Mouse (Mus musculus): Measurements from ENCODE around the gene Ptcra. TPM values are rescaled to one million over a fixed set of nuclear protein-coding genes. Genes with fewer than 3 reads are reported as not detected.

The Ptcra gene
- 0.10 and 0.30 TPM in 2 replicates for polyA plus RNA-seq (2015; fragmentation: Nextera tagmentation; extraction: Ambion mirVana)

DNA sequence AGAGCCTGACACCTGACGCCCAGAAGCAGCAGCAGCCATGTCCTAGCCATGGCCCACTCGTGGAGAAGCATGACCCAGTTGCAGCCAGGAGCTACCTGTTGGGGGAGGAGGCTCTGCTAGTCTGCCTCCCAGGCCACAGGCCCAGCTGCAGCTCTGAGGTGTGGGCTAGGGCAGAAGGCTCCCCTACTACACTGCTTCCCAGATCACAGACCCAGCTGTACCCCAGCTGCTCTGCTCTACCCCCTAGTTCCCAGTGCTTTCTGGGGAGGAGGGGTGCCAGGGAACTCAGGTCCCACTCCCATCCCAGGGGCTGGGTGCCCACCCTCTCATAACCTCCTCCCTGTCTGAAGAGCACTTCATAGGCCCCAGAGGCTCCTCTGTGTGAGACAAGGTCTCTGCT lies at the start of gene Ptcra:
Gene Ptcra, minus strand, starts transcription at position 169 of the 400 bp plus-strand sequence.

DNA sequence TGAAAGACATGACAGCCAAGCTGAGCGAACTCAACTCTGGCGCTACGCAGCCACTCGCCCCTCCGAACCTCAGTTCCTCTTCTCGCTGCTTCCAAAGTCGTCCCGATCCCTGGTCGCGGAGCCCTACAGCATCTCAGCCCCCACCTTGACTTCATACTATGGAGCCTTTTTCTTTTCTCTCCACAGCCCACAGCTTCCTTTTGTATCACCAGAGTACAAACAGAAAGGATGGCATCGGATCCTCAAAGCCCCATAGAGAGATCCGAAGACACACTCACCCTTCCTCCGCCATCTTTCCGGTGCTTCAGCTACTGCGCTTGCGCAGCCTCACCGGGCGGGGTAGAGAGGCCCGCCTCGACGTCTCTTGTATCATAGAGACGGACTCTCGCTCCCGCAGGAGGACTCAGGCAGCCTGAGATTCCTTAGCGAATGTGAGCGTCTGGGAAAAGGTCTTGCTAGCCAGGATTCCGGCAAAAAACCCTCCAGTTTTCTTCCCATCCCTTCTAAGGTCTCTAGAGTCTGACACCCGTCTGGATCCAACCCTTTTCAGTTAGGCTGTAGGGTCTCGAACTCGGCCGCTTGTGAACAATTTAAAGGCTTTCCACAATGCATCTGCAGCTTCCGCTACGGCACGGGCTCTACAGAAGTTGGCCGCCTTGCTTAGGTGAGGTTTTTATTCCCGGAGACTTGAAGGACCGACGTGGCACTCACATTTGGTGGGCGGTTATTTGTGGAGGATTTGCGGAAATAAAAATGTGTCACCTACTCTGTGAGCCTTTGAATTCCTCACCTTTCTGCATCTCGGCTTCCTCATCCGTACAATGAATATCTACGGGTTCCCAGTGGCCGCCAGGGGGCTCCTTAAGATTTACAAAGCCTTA lies 19.1 kb upstream of the Ptcra start, which contains the start of gene Rpl7l1:
Gene Rpl7l1, minus strand, starts transcription at position 332 of the 881 bp plus-strand sequence.

DNA sequence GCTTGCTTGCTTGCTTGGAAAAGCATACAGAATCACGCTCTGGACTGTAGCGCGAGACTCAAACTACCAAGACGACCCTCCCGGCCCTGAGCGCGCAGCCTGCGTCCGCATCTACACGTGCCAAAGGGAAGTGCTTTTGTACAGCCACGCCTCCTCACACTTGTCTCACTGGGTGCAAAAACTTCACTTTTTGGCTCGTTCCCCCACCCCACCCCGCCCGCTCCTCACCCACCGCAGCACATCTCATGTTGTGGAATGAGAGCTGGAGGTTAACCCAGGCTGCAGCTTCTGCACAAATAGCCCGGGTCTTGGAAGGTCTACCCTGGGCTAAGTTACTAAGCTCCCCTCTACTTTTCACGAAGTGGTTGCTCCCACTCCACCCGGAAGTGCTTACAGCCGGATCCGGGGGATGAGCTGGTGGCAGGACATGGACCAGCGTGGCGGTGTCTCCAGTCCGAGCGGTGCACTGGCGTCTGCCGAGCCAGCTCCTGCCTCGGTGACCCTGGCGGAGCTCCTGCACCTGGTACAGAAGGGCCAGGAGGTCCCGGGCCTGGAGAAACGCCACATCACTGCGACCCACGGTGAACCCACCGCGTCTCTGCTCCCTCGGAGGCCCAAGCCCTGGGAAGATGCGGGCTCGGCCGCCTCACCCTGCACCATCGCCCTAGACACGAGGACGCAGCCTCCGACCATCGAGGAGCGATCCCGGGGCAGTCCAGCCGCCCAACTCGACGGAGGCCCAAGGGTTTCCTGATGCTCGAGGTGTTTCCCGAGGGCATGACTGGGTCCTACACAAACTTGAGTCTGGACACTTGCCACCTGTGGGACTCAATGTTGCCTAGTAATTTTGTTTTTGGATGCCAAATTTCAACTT lies 9.1 kb upstream of the Ptcra start, which contains the start of gene 2310039H08Rik:
Gene 2310039H08Rik, plus strand, starts transcription at position 232 of the 874 bp plus-strand sequence.

DNA sequence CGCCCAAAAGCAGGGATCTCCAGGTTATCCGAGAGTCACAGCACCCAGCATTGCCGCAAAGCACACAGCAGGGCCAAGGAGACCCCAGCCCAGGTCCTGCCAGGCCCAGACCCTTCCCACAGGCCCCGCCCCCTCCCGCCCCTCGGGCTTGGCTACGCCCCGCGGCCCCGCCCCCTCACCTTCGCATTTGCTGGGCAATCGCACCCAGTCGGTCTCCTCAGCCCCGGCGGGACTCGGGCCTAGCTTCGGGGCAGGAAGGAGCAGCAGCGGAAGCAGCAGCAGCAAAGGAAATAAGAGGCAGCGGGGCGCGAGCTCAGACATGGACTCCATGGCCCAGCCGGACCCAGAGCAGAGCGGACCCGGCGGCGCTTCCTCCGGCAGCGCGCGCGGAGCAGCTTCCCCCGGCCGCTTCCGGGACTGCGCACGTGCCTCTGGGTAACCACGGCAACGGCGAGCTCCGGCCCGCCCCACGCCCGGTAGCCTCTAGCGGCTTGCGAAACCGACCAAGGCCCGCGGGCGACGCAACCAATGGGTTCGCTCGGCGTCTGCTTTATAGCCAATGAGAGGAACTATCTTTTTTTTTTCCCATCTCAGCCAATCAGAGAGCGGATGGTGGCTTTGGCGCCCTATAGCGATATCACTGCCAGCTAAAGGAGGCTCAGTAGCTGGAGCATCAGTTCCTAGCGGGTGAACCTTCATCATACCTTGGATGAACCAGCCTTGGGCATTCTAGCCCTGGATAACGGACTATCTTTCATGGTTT lies 11.5 kb downstream of the Ptcra start, which contains the start of gene Cnpy3:
Gene Cnpy3, minus strand, starts transcription at position 421 of the 763 bp plus-strand sequence.

DNA sequence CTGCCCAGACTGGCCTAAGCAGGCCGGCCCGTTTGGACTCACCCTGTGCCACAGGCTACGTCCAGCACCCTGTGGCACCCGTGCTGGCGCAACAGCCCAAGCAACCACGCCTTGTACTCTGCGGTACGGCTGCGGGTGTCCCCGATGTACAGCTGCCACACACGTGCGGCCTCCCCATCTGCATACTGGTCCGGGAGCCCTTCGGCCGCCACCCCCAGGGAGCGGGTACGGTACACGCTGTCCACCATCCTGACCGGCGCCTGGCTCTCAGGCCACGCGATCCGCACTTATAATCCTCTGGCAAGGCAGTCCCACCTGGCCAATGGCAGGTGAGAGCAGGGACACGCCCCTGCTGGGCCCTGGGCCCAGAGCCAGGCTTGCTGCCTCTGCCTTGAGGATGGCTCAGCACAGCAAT lies 34.6 kb downstream of the Ptcra start, which contains the start of gene Gnmt:
Gene Gnmt, minus strand, starts transcription at position 265 of the 415 bp plus-strand sequence.

DNA sequence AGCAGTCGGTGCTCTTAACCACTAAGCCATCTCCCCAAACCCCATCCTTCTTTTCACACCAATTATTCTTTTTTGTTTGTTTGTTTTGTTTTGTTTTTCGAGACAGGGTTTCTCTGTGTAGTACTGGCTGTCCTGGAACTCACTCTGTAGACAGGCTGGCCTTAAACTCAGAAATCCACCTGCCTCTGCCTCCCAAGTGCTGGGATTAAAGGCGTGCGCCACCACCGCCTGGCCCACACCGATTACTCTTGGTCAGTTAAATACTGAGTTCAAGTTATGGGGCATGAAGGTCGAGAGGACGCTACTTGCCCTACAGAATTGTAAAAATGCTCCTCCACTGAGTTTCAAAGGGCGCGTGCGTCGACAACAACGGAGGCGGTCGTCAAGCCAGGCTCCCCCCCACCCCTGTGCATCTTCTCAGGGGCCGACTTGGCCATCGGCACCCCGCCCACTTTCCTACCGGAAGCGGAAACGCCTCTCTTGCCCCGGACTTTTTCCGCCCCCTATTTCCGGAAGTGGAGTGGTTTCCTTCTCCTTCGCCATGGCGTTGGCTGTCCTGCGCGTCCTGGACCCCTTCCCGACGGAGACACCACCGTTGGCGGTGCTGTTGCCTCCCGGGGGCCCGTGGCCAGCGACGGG lies 52.4 kb downstream of the Ptcra start, which contains the start of gene Pex6:
Gene Pex6, plus strand, starts transcription at position 505 of the 639 bp plus-strand sequence.

Other genes with a start within 250 kb of the Ptcra start
- 1.4 and 1.5 TPM in 2 replicates for gene Cul9, start 217.3 kb downstream of the Ptcra start, polyA plus RNA-seq (2015; fragmentation: Nextera tagmentation; extraction: Ambion mirVana)
- gene Srf, start 207.5 kb downstream of the Ptcra start, polyA plus RNA-seq (2015; fragmentation: Nextera tagmentation; extraction: Ambion mirVana), result 5.2 and 5.5 TPM in 2 replicates
- gene Ptk7, start 134.2 kb downstream of the Ptcra start, polyA plus RNA-seq (2015; fragmentation: Nextera tagmentation; extraction: Ambion mirVana), result 20.2 and 28.0 TPM in 2 replicates
- gene Klc4, start 117.7 kb downstream of the Ptcra start, polyA plus RNA-seq (2015; fragmentation: Nextera tagmentation; extraction: Ambion mirVana), result 8.1 and 12.2 TPM in 2 replicates
- 96.7 and 107 TPM in 2 replicates for gene Mrpl2, start 117.5 kb downstream of the Ptcra start, polyA plus RNA-seq (2015; fragmentation: Nextera tagmentation; extraction: Ambion mirVana)
- gene Cul7, start 113.4 kb downstream of the Ptcra start, polyA plus RNA-seq (2015; fragmentation: Nextera tagmentation; extraction: Ambion mirVana), result 11.8 and 15.2 TPM in 2 replicates
- gene Rrp36, start 89.4 kb downstream of the Ptcra start, polyA plus RNA-seq (2015; fragmentation: Nextera tagmentation; extraction: Ambion mirVana), result 31.8 and 34.5 TPM in 2 replicates
- gene Mea1, start 84.9 kb downstream of the Ptcra start, polyA plus RNA-seq (2015; fragmentation: Nextera tagmentation; extraction: Ambion mirVana), result 58.9 and 66.0 TPM in 2 replicates
- gene Klhdc3, start 82.8 kb downstream of the Ptcra start, polyA plus RNA-seq (2015; fragmentation: Nextera tagmentation; extraction: Ambion mirVana), result 74.7 and 78.1 TPM in 2 replicates
- gene Ppp2r5d, start 58.6 kb downstream of the Ptcra start, polyA plus RNA-seq (2015; fragmentation: Nextera tagmentation; extraction: Ambion mirVana), result 18.3 and 24.4 TPM in 2 replicates
- 9.2 and 11.7 TPM in 2 replicates for gene Pex6, start 52.2 kb downstream of the Ptcra start, polyA plus RNA-seq (2015; fragmentation: Nextera tagmentation; extraction: Ambion mirVana)
- 0.81 and 1.1 TPM in 2 replicates for gene Gnmt, start 34.5 kb downstream of the Ptcra start, polyA plus RNA-seq (2015; fragmentation: Nextera tagmentation; extraction: Ambion mirVana)
- gene Cnpy3, start 11.5 kb downstream of the Ptcra start, polyA plus RNA-seq (2015; fragmentation: Nextera tagmentation; extraction: Ambion mirVana), result 29.3 and 37.1 TPM in 2 replicates
- gene 2310039H08Rik, start 8.9 kb upstream of the Ptcra start, polyA plus RNA-seq (2015; fragmentation: Nextera tagmentation; extraction: Ambion mirVana), result 63.8 and 67.7 TPM in 2 replicates
- gene Rpl7l1, start 19.0 kb upstream of the Ptcra start, polyA plus RNA-seq (2015; fragmentation: Nextera tagmentation; extraction: Ambion mirVana), result 83.3 and 83.9 TPM in 2 replicates
- gene Bicral, start 94.8 kb upstream of the Ptcra start, polyA plus RNA-seq (2015; fragmentation: Nextera tagmentation; extraction: Ambion mirVana), result 3.3 and 3.9 TPM in 2 replicates
- 30.4 and 33.0 TPM in 2 replicates for gene Tbcc, start 127.0 kb upstream of the Ptcra start, polyA plus RNA-seq (2015; fragmentation: Nextera tagmentation; extraction: Ambion mirVana)
- not detected in 2 replicates for gene Prph2, start 146.7 kb upstream of the Ptcra start, polyA plus RNA-seq (2015; fragmentation: Nextera tagmentation; extraction: Ambion mirVana)
- gene Ubr2, start 246.8 kb upstream of the Ptcra start, polyA plus RNA-seq (2015; fragmentation: Nextera tagmentation; extraction: Ambion mirVana), result 11.6 and 12.9 TPM in 2 replicates

Measured in spleen, postnatal 0 days (tissue).